Mouse (Mus musculus) limb, embryonic 13.5 days (tissue): ENCODE results near the gene Fam83d. TPM values are rescaled to one million over a fixed set of nuclear protein-coding genes. Genes with fewer than 3 reads are reported as not detected.

Experiments used
- ATAC-seq: fragments of 200-750 bp; cut with Nextera tagmentation; 2 replicates; pipeline ENCODE4 v1.8.0; 2017; ENCODE audit warnings: low read depth, moderate number of reproducible peaks, moderate TSS enrichment; ENCODE audit not compliant: low FRiP score
- H3K27ac ChIP-seq: fragments of 300-500 bp; sonication (generic); 2 replicates; pipeline ENCODE4 v1.5.1; 2015; ENCODE audit warnings: inconsistent platforms, mild to moderate bottlenecking, moderate library complexity
- H3K27me3 ChIP-seq: fragments of 300-500 bp; sonication (generic); 2 replicates; pipeline ENCODE4 v1.6.1; 2015; ENCODE audit warnings: mild to moderate bottlenecking, inconsistent platforms
- H3K36me3 ChIP-seq: fragments of 300-500 bp; sonication (generic); 2 replicates; pipeline ENCODE4 v1.6.1; 2015; ENCODE audit warnings: inconsistent platforms, mild to moderate bottlenecking, moderate library complexity
- H3K4me1 ChIP-seq: fragments of 300-500 bp; sonication (generic); 2 replicates; pipeline ENCODE4 v1.6.1; 2015; ENCODE audit warnings: inconsistent platforms
- H3K4me2 ChIP-seq: fragments of 300-500 bp; sonication (generic); replicated peaks from 2 replicates; pipeline ENCODE4 v1.6.1; 2015; ENCODE audit warnings: inconsistent platforms, mild to moderate bottlenecking, moderate library complexity
- H3K4me3 ChIP-seq: fragments of 300-500 bp; sonication (generic); 2 replicates; pipeline ENCODE4 v1.5.1; 2015; ENCODE audit warnings: moderate library complexity, mild to moderate bottlenecking, inconsistent platforms
- H3K9ac ChIP-seq: fragments of 300-500 bp; sonication (generic); 2 replicates; pipeline ENCODE4 v1.6.1; 2015; ENCODE audit warnings: mild to moderate bottlenecking, inconsistent platforms
- H3K9me3 ChIP-seq: fragments of 300-500 bp; sonication (generic); 2 replicates; pipeline ENCODE4 v1.6.1; 2016; ENCODE audit warnings: inconsistent platforms
- WGBS: fragments of 180-500 bp; shearing (Covaris S2); methylation state at CpG from one replicate; pipeline ENCODE4 v1.1.7; 2015; 5-methylcytosine and 5-hydroxymethylcytosine counted together
- polyA plus RNA-seq: library from polyadenylated mRNA; unstranded; fragments of >200 nt; fragmentation: Nextera tagmentation; extraction: Ambion mirVana; gene quantifications from 2 replicates; pipeline ENCODE4 v1.2.1, GENCODE M21; 2015

Gene Fam83d
- polyA plus RNA-seq, 1 experiment from 2014 or later: 49.4 TPM

- 88% methylated on average over 7 of the region's 7 CpGs for WGBS
- no peak for ATAC-seq
These were observed 13.2 kb downstream of the Fam83d start for GRCm38 (mm10) chr2:158781126-158781525.

GRCm38 (mm10) chr2:158786927-158787795, 19.3 kb downstream of the Fam83d start:
- H3K36me3 ChIP-seq: peaks cover 50% of the 10 kb centered on the region
- WGBS: 91% methylated on average over 14 of the region's 14 CpGs
- H3K4me3 ChIP-seq: no peak overlapping the region
- H3K9ac ChIP-seq: no peak overlapping the region
- H3K27ac ChIP-seq: no peak overlapping the region
- H3K9me3 ChIP-seq: no peaks in the 10 kb centered on the region
- H3K4me1 ChIP-seq: no peaks in the 10 kb centered on the region
- H3K4me2 ChIP-seq: no peak overlapping the region
- no peaks in the 10 kb centered on the region for H3K27me3 ChIP-seq
- no peak for ATAC-seq

More at GRCm38 (mm10) chr2:158781126-158781525, 13.2 kb downstream of the Fam83d start:
- Histone ChIP-seq H3K4me3 (no peak overlapping the region), H3K27ac (no peak overlapping the region), H3K9me3 (no peaks in the 10 kb centered on the region), H3K4me1 (peaks cover 25% of the 10 kb centered on the region), H3K4me2 (no peak overlapping the region), H3K36me3 (peaks cover 83% of the 10 kb centered on the region), H3K9ac (no peak overlapping the region), H3K27me3 (no peaks in the 10 kb centered on the region)

GRCm38 (mm10) chr2:158794494-158795004, 26.7 kb downstream of the Fam83d start, which contains the start of gene Dhx35:
Dhx35 (plus strand) TSS chr2:158794807.
- WGBS: under 1% methylated on average over 32 of the region's 33 CpGs
- peaks cover 22% of the 10 kb centered on the region for H3K4me1 ChIP-seq
- peak within 1 kb of the TSS; percentile 81 for H3K27ac ChIP-seq
- no peaks in the 10 kb centered on the region for H3K27me3 ChIP-seq
- H3K9ac ChIP-seq: peak within 1 kb of the TSS; percentile 78
- peak within 1 kb of the TSS; percentile 80 for H3K4me2 ChIP-seq
- no peaks in the 10 kb centered on the region for H3K9me3 ChIP-seq
- no peaks in the 10 kb centered on the region for H3K36me3 ChIP-seq
- H3K4me3 ChIP-seq: peak within 1 kb of the TSS; percentile 82
- ATAC-seq: peak; percentile 99

- no peak for ATAC-seq
- H3K9ac ChIP-seq: peak overlapping the region; percentile 78
- H3K4me3 ChIP-seq: peak overlapping the region; percentile 82
- peaks cover 5% of the 10 kb centered on the region; the same call in 1 of the 2 replicates for H3K36me3 ChIP-seq
- H3K4me2 ChIP-seq: peak overlapping the region; percentile 80
- WGBS: 5% methylated on average over 15 of the region's 15 CpGs
- peaks cover 24% of the 10 kb centered on the region for H3K4me1 ChIP-seq
- peak overlapping the region; percentile 56 for H3K27ac ChIP-seq
- H3K9me3 ChIP-seq: no peaks in the 10 kb centered on the region
- no peaks in the 10 kb centered on the region for H3K27me3 ChIP-seq
These were observed 27.1 kb downstream of the Fam83d start for GRCm38 (mm10) chr2:158795043-158795442.

GRCm38 (mm10) chr2:158795875-158796274, 28.0 kb downstream of the Fam83d start:
- H3K4me3 ChIP-seq: no peak overlapping the region
- H3K9me3 ChIP-seq: no peaks in the 10 kb centered on the region
- no peak for ATAC-seq
- H3K27me3 ChIP-seq: no peaks in the 10 kb centered on the region
- peaks cover 24% of the 10 kb centered on the region for H3K4me1 ChIP-seq
- H3K9ac ChIP-seq: no peak overlapping the region
- peaks cover 9% of the 10 kb centered on the region; the same call in 1 of the 2 replicates for H3K36me3 ChIP-seq
- no peak overlapping the region for H3K27ac ChIP-seq
- 86% methylated on average over 2 of the region's 2 CpGs for WGBS
- H3K4me2 ChIP-seq: no peak overlapping the region

GRCm38 (mm10) chr2:158799328-158799727, 31.4 kb downstream of the Fam83d start:
- no peak overlapping the region for H3K4me2 ChIP-seq
- peak; percentile 37; the same call in 1 of the 2 replicates for ATAC-seq
- peaks cover 37% of the 10 kb centered on the region for H3K36me3 ChIP-seq
- no peaks in the 10 kb centered on the region for H3K27me3 ChIP-seq
- no peak overlapping the region for H3K4me3 ChIP-seq
- H3K9me3 ChIP-seq: no peaks in the 10 kb centered on the region
- WGBS: 46% methylated on average over 4 of the region's 4 CpGs
- H3K4me1 ChIP-seq: peaks cover 19% of the 10 kb centered on the region
- H3K9ac ChIP-seq: no peak overlapping the region
- peak overlapping the region; percentile 75 for H3K27ac ChIP-seq

GRCm38 (mm10) chr2:158800788-158801187, 32.9 kb downstream of the Fam83d start:
- Histone ChIP-seq H3K27ac (no peak overlapping the region), H3K36me3 (peaks cover 42% of the 10 kb centered on the region), H3K27me3 (no peaks in the 10 kb centered on the region), H3K4me3 (no peak overlapping the region), H3K9me3 (no peaks in the 10 kb centered on the region), H3K4me2 (no peak overlapping the region), H3K4me1 (peaks cover 12% of the 10 kb centered on the region), H3K9ac (no peak overlapping the region)
- WGBS: 94% methylated on average over 8 of the region's 8 CpGs
- ATAC-seq: no peak

- no peak overlapping the region for H3K4me3 ChIP-seq
- no peaks in the 10 kb centered on the region for H3K27me3 ChIP-seq
- no peak overlapping the region for H3K27ac ChIP-seq
- WGBS: 92% methylated on average over 8 of the region's 8 CpGs
- H3K4me1 ChIP-seq: peaks cover 11% of the 10 kb centered on the region
- no peaks in the 10 kb centered on the region for H3K9me3 ChIP-seq
- H3K36me3 ChIP-seq: peaks cover 54% of the 10 kb centered on the region
- ATAC-seq: no peak
- H3K9ac ChIP-seq: no peak overlapping the region
- H3K4me2 ChIP-seq: no peak overlapping the region
These were observed 35.7 kb downstream of the Fam83d start for GRCm38 (mm10) chr2:158803575-158803974.

GRCm38 (mm10) chr2:158815686-158816085, 47.8 kb downstream of the Fam83d start:
- ATAC-seq: no peak

GRCm38 (mm10) chr2:158816239-158816638, 48.3 kb downstream of the Fam83d start:
- no peak overlapping the region for H3K4me3 ChIP-seq
- H3K4me2 ChIP-seq: no peak overlapping the region
- no peaks in the 10 kb centered on the region for H3K4me1 ChIP-seq
- no peaks in the 10 kb centered on the region for H3K27me3 ChIP-seq
- no peak overlapping the region for H3K27ac ChIP-seq
- ATAC-seq: no peak
- 97% methylated on average over 4 of the region's 4 CpGs for WGBS
- no peak overlapping the region for H3K9ac ChIP-seq
- no peaks in the 10 kb centered on the region for H3K9me3 ChIP-seq
- peaks cover 62% of the 10 kb centered on the region for H3K36me3 ChIP-seq

More at GRCm38 (mm10) chr2:158815686-158816085, 47.8 kb downstream of the Fam83d start:
- Histone ChIP-seq H3K9me3 (no peaks in the 10 kb centered on the region), H3K4me1 (no peaks in the 10 kb centered on the region), H3K27ac (no peak overlapping the region), H3K27me3 (no peaks in the 10 kb centered on the region), H3K9ac (no peak overlapping the region), H3K36me3 (peaks cover 59% of the 10 kb centered on the region), H3K4me3 (no peak overlapping the region), H3K4me2 (no peak overlapping the region)

- ATAC-seq: no peak
- 87% methylated on average over 8 of the region's 8 CpGs for WGBS
- no peak overlapping the region for H3K4me2 ChIP-seq
- no peaks in the 10 kb centered on the region for H3K4me1 ChIP-seq
- no peak overlapping the region for H3K4me3 ChIP-seq
- H3K9ac ChIP-seq: no peak overlapping the region
- no peaks in the 10 kb centered on the region for H3K9me3 ChIP-seq
- H3K27ac ChIP-seq: no peak overlapping the region
- peaks cover 66% of the 10 kb centered on the region for H3K36me3 ChIP-seq
- no peaks in the 10 kb centered on the region for H3K27me3 ChIP-seq
These were observed 49.8 kb downstream of the Fam83d start for GRCm38 (mm10) chr2:158817708-158818107.

- Histone ChIP-seq H3K9me3 (no peaks in the 10 kb centered on the region), H3K4me2 (no peak overlapping the region), H3K27me3 (no peaks in the 10 kb centered on the region), H3K4me1 (no peaks in the 10 kb centered on the region), H3K4me3 (no peak overlapping the region), H3K36me3 (peaks cover 74% of the 10 kb centered on the region), H3K27ac (no peak overlapping the region), H3K9ac (no peak overlapping the region)
- 88% methylated on average over 2 of the region's 2 CpGs for WGBS
- no peak for ATAC-seq
These were observed 60.2 kb downstream of the Fam83d start for GRCm38 (mm10) chr2:158828124-158828523.
